Mouse (Mus musculus): Measurements from ENCODE around the gene Ahnak.
"Not testable (repeated sequence)": the region's sequence is repeated elsewhere in the genome, so short reads cannot be mapped to it uniquely, and the experiment has no call there.

Ahnak gene

DNA sequence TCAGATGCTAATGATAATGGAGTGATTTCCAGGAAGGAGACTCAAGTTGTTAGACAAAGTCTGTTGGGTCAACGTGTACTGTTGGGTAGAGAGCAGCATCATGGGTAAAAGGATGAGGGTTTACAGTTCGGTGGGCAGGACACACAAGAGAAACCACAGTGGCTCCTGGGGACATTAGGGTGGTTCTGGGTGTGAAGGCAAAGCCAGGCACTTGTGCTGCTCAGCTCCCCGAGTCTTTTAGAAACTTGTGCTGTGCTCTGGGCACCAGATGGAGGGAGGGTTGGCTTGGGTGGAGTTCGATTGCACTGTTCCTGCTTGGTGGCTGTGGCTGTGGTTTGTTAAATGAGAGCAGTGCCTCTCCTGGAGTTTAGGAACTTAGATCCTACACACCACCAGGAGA, 114.9 kb downstream of the Ahnak start:
- DNase-seq: no peak

DNA sequence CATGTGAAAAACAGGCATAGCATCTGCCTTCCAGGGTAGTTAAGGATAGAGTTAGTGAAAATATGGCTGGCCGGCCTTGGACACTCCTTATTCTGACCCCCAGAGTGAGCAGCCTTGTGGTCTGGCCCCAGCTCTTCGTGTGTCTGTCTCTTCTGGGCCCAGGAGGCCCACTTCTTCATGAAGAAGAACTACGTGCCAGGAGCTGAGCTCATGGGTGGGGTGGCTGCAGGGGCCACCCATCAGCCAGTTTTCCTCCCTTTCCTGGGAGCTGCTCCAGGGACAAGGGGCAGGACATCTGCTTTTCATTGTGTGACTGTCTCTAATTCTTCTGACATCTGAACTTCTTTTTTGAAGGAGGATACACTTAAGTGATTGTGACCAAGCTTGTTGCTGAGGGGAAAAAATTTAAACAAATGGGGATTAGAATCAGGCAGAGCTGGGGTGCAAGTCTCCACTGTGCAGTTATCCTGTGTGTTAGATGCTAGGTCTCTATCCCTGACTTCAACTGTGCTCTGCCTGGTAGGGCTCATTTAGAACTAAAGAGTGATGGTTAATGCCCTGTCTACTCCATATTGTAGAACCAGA, 116.1 kb downstream of the Ahnak start:
- no peak for DNase-seq

- no peak for DNase-seq
These were observed 117.0 kb downstream of the Ahnak start for GRCm38 (mm10) chr19:9106096-9106495.

- no peak for DNase-seq
These were observed 117.8 kb downstream of the Ahnak start for GRCm38 (mm10) chr19:9106751-9107378.

DNA sequence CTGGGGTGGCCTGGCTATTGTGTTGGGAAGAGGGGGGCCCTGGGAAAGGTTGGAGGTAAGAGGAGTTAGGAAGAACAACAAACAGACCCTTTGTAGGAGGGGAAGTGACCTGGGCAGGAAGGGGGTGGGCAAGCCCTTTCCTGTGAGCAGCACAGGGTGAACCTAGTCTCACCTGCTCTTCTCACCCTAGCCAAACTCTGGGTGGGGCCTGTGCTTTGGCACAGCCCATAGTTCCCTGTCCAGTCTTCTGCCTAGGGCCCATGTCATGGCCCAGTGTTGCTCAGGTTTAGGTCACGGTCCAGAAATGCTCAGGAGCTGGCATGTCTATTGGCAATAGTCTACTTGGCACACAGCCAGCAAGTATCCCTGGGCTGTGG, 118.3 kb downstream of the Ahnak start:
- peak in 1 of 2 experiments; percentile 16 for DNase-seq

- DNase-seq: no peak
These were observed 119.5 kb downstream of the Ahnak start for GRCm38 (mm10) chr19:9108536-9108935.

GRCm38 (mm10) chr19:9110182-9110869, 121.2 kb downstream of the Ahnak start:
- peak in 1 of 2 experiments; percentile 52 for DNase-seq

GRCm38 (mm10) chr19:9112043-9112442, 123.0 kb downstream of the Ahnak start:
- DNase-seq: no peak

- no peak for DNase-seq
These were observed 127.2 kb downstream of the Ahnak start for GRCm38 (mm10) chr19:9116268-9116667.

DNA sequence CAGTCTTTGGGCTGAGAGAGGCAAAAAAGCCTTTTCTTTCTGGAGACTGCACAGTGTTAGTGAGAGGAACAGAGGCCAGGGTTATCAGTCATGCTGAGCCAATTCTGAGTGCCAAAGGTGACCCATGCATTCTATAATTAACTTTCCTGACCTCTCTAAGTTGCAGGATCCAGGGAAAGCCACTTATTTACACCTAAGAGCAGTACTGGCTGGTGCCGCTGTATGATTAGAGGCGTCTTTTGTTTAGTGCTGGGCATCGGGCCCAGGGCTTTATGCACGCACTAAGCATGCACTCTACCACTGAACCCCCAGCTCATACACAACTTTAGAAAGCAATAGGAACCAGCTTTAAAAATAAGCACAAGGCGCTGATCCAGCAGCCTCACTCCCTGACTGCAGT, 128.2 kb downstream of the Ahnak start:
- no peak for DNase-seq

- no peak for DNase-seq
These were observed 130.8 kb downstream of the Ahnak start for GRCm38 (mm10) chr19:9119655-9120425.

DNA sequence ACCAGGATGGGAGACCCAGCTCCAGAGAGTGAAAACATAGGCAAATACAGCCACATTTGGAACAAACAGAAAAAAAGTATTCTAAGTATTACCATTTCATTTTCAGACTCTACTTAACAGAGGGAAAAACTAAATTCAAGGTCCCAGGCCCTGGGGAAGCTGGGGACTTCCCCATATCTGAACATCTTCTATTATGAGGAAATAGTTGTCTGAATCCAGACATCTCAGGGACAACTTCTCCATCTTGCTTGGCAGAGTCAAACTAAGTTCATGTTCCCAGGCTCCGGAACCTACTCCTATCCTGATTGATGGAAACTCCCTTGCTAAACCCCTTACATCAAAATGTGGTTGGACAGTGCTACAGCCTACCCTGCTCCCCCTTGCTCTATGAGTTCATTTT, 133.3 kb downstream of the Ahnak start:
- DNase-seq: no peak

- not testable (repeated sequence) for DNase-seq
These were observed 134.9 kb downstream of the Ahnak start for GRCm38 (mm10) chr19:9123986-9124385.
